Mouse (Mus musculus): ENCODE measurements at regions not wholly inside any gene's neighbourhood (a gene's known extent, or its start where the extent isn't known, plus 50 kb on each side); places are given as distances from the start of the nearest gene placed in this dataset.

- H3K9ac ChIP-seq (ENCODE audit: insufficient read depth, low read depth), result peak overlapping the region; percentile 18
- H3K79me2 ChIP-seq (replicated peaks; ENCODE audit: control insufficient read depth, extremely low read depth, insufficient read depth, poor library complexity, severe bottlenecking), result no peaks in the 10 kb centered on the region
- H3K9me3 ChIP-seq (replicated peaks; ENCODE audit: low read length), result peaks cover 3% of the 10 kb centered on the region
- peak; percentile 72 for TF ChIP-seq ELF1 (IDR thresholded peaks at IDR 0.05; ENCODE audit: low read depth, low read length)
- TF ChIP-seq SIN3A (IDR thresholded peaks at IDR 0.05; ENCODE audit: low read length), result peak; percentile 78
- peak; percentile 74; the same call in 1 of the 2 replicates for TF ChIP-seq CHD1 (IDR thresholded peaks at IDR 0.05; ENCODE audit: low read depth, low read length)
- TF ChIP-seq PAX5 (IDR thresholded peaks at IDR 0.05; ENCODE audit: low read length), result no peak
- peak; percentile 70; the same call in 1 of the 2 replicates for TF ChIP-seq ZMIZ1 (IDR thresholded peaks at IDR 0.05; ENCODE audit: low read depth, low read length)
- peak; percentile 59 for TF ChIP-seq NELFE (IDR thresholded peaks at IDR 0.05; ENCODE audit: low read depth, low read length)
- peak; percentile 83; the same call in 1 of the 2 replicates for TF ChIP-seq MYC (IDR thresholded peaks at IDR 0.05; ENCODE audit: low read depth, low read length)
- peak; percentile 99 for TF ChIP-seq ZNF384 (IDR thresholded peaks at IDR 0.05; ENCODE audit: low read depth, low read length)
- TF ChIP-seq JUND (conservative IDR thresholded peaks at IDR 0.05; ENCODE audit: low read depth, low read length), result peak; percentile 52
- peak; percentile 55; the same call in 1 of the 2 replicates for TF ChIP-seq POLR2AphosphoS2 (IDR thresholded peaks at IDR 0.05; ENCODE audit: low read depth, low read length)
- peak; percentile 92 for TF ChIP-seq CHD2 (IDR thresholded peaks at IDR 0.05; ENCODE audit: low read length)
- no peak for TF ChIP-seq ZKSCAN1 (IDR thresholded peaks at IDR 0.05; ENCODE audit: borderline replicate concordance, low read depth, low read length)
- peak; percentile 80 for TF ChIP-seq IRF4 (IDR thresholded peaks at IDR 0.05; ENCODE audit: low read depth, low read length)
- TF ChIP-seq BHLHE40 (IDR thresholded peaks at IDR 0.05; ENCODE audit: low read depth, low read length), result peak; percentile 65
- no peak for TF ChIP-seq JUN (IDR thresholded peaks at IDR 0.05; ENCODE audit: insufficient read depth, low read depth, low read length)
- TF ChIP-seq MEF2A (IDR thresholded peaks at IDR 0.05; ENCODE audit: borderline replicate concordance, low read depth, low read length), result peak; percentile 93
- TF ChIP-seq USF2 (conservative IDR thresholded peaks at IDR 0.05; ENCODE audit: low read depth, low read length), result peak; percentile 26; the same call in 1 of the 2 replicates
- TF ChIP-seq MXI1 (IDR thresholded peaks at IDR 0.05; ENCODE audit: low read depth, low read length), result no peak
- no peak; the same call in 1 of the 2 replicates for TF ChIP-seq RCOR1 (conservative IDR thresholded peaks at IDR 0.05; ENCODE audit: low read depth, low read length)
- TF ChIP-seq CTCF (conservative IDR thresholded peaks at IDR 0.05 in 1 of 2, IDR thresholded peaks at IDR 0.05 in 1 of 2; ENCODE audit: low read depth in 2 of 2, low read length in 2 of 2), result no peak
- TF ChIP-seq KAT2A (IDR thresholded peaks at IDR 0.05; ENCODE audit: insufficient replicate concordance, low read length), result 0 out of 2 replicates have a peak, but pooled peaks have one; percentile 49
- TF ChIP-seq UBTF (IDR thresholded peaks at IDR 0.05; ENCODE audit: low read depth, low read length), result no peak
- no peak for TF ChIP-seq MAFK (IDR thresholded peaks at IDR 0.05; ENCODE audit: insufficient replicate concordance, low read length)
- TF ChIP-seq TCF12 (IDR thresholded peaks at IDR 0.05; ENCODE audit: low read depth, low read length), result peak; percentile 93
- no peak for TF ChIP-seq ZC3H11A (IDR thresholded peaks at IDR 0.05; ENCODE audit: low read depth, low read length)
- peak; percentile 85 for TF ChIP-seq EP300 (IDR thresholded peaks at IDR 0.05; ENCODE audit: low read length)
- TF ChIP-seq E2F4 (IDR thresholded peaks at IDR 0.05; ENCODE audit: insufficient replicate concordance, low read depth, low read length), result no peak
- TF ChIP-seq ETS1 (conservative IDR thresholded peaks at IDR 0.05; ENCODE audit: low read depth, low read length), result peak; percentile 84
- peak; percentile 28; the same call in 1 of the 2 replicates for TF ChIP-seq SMC3 (IDR thresholded peaks at IDR 0.05; ENCODE audit: low read depth, low read length)
- peak; percentile 68; the same call in 1 of the 2 replicates for TF ChIP-seq MAZ (IDR thresholded peaks at IDR 0.05; ENCODE audit: low read depth, low read length)
- TF ChIP-seq USF1 (IDR thresholded peaks at IDR 0.05; ENCODE audit: low read depth, low read length), result no peak
- 0 out of 2 replicates have a peak, but pooled peaks have one; percentile 3 for TF ChIP-seq NRF1 (IDR thresholded peaks at IDR 0.05; ENCODE audit: low read depth, low read length)
- TF ChIP-seq MAX (IDR thresholded peaks at IDR 0.05; ENCODE audit: low read length), result peak; percentile 42
- peak; percentile 92 for TF ChIP-seq TBP (conservative IDR thresholded peaks at IDR 0.05; ENCODE audit: low read depth, low read length)
- TF ChIP-seq RAD21 (IDR thresholded peaks at IDR 0.05; ENCODE audit: low read depth, low read length), result peak; percentile 6; the same call in 1 of the 2 replicates
- TF ChIP-seq POLR2A (IDR thresholded peaks at IDR 0.05; ENCODE audit: low read depth, low read length), result peak; percentile 71
- no peak for TF ChIP-seq GABPA (IDR thresholded peaks at IDR 0.05; ENCODE audit: insufficient replicate concordance, low read depth, low read length)
- TF ChIP-seq HCFC1 (IDR thresholded peaks at IDR 0.05; ENCODE audit: low read depth, low read length), result peak; percentile 43
- in situ Hi-C loops (cut with MboI; ENCODE audit: low pct_ligation_motif_present, low pct_unique_long_range_greater_than_20kb, low sequenced_read_pairs), result no loop called here
- H3K27me3 ChIP-seq (replicated peaks), result no peaks in the 10 kb centered on the region
- no peaks in the 10 kb centered on the region for H3K36me3 ChIP-seq (replicated peaks in 1 of 2; ENCODE audit: control insufficient read depth in 1 of 2, insufficient read depth in 1 of 2, low read length in 1 of 2)
- peak overlapping the region; percentile 60 for H3K4me2 ChIP-seq (ENCODE audit: insufficient read depth, low read depth, poor library complexity, severe bottlenecking)
- peaks cover 30 to 76% of the 10 kb centered on the region in 2 experiments for H3K4me1 ChIP-seq (ENCODE audit: control insufficient read depth in 1 of 2, insufficient read depth in 2 of 2)
- H3K4me3 ChIP-seq (replicated peaks in 1 of 3; ENCODE audit: low read depth in 2 of 3, low read length in 2 of 3, poor library complexity in 1 of 3), result peak overlapping the region in 2 of 3 experiments; percentile 22 to 29
- H3K27ac ChIP-seq (ENCODE audit: insufficient read depth, low read depth), result peak overlapping the region; percentile 85
- peak; percentile 96 for DNase-seq (ENCODE audit: extremely low read depth)
- dilution Hi-C loops (cut with MboI; ENCODE audit: extremely low pct_ligation_motif_present, extremely low pct_unique_long_range_greater_than_20kb, low sequenced_read_pairs), result no loop called here
Measured at GRCm38 (mm10) chr15:62457051-62457664, 1387.8 kb downstream of the Gsdmc2 start.
